Mouse (Mus musculus) kidney, embryonic 15.5 days (tissue): ENCODE results near the gene Chrnd. TPM values are rescaled to one million over a fixed set of nuclear protein-coding genes. Genes with fewer than 3 reads are reported as not detected.

Experiments
- ATAC-seq: fragments of 200-750 bp; cut with Nextera tagmentation; replicated peaks from 2 replicates; pipeline ENCODE4 v1.8.0; 2017; ENCODE audit warnings: moderate TSS enrichment; ENCODE audit not compliant: low FRiP score
- H3K27ac ChIP-seq: fragments of 300-500 bp; sonication (generic); 2 replicates; pipeline ENCODE4 v1.5.1; 2015; ENCODE audit warnings: mild to moderate bottlenecking, inconsistent platforms
- H3K27me3 ChIP-seq: fragments of 300-500 bp; sonication (generic); 2 replicates; pipeline ENCODE4 v1.6.1; 2015; ENCODE audit warnings: inconsistent platforms
- H3K36me3 ChIP-seq: fragments of 300-500 bp; sonication (generic); 2 replicates; pipeline ENCODE4 v1.6.1; 2015; ENCODE audit warnings: inconsistent platforms
- H3K4me1 ChIP-seq: fragments of 300-500 bp; sonication (generic); 2 replicates; pipeline ENCODE4 v1.6.1; 2015; ENCODE audit warnings: inconsistent platforms
- H3K4me2 ChIP-seq: fragments of 300-500 bp; sonication (generic); 2 replicates; pipeline ENCODE4 v1.6.1; 2015; ENCODE audit warnings: moderate library complexity, mild to moderate bottlenecking, inconsistent platforms
- H3K4me3 ChIP-seq: fragments of 300-500 bp; sonication (generic); replicated peaks from 2 replicates; pipeline ENCODE4 v1.5.1; 2015; ENCODE audit warnings: mild to moderate bottlenecking, inconsistent platforms
- H3K9ac ChIP-seq: fragments of 300-500 bp; sonication (generic); 2 replicates; pipeline ENCODE4 v1.6.1; 2015; ENCODE audit warnings: mild to moderate bottlenecking, inconsistent platforms
- H3K9me3 ChIP-seq: fragments of 300-500 bp; sonication (generic); replicated peaks from 2 replicates; pipeline ENCODE4 v1.6.1; 2016; ENCODE audit warnings: inconsistent platforms
- WGBS: fragments of 180-500 bp; shearing (Covaris S2); methylation state at CpG from one replicate; pipeline ENCODE4 v1.1.7; 2015; ENCODE audit warnings: mixed read lengths; 5-methylcytosine and 5-hydroxymethylcytosine counted together
- polyA plus RNA-seq: library from polyadenylated mRNA; unstranded; fragments of >200 nt; fragmentation: Nextera tagmentation; extraction: Ambion mirVana; gene quantifications from 2 replicates; pipeline ENCODE4 v1.2.1, GENCODE M21; 2015

The Chrnd gene
- polyA plus RNA-seq, 1 experiment from 2014 or later: 1.1 TPM

DNA sequence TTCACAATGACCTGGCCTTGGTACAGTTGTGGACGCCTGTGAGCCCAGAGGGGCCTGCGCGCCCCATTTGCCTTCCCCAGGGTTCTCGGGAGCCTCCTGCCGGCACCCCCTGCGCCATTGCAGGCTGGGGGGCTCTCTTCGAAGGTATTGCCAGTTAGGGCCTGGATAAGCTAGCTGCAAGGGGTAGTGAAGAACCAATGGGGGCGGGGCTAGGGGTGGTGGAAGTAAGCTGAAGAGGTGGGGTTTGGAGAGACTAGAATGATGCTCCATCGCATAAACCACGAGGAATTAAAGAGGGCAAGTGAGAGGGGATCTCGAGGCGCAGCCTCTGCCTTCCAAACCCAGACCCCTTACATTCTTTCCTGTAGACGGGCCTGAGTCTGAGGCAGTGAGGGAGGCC is 4.9 kb upstream of the Chrnd start:
- H3K4me1 ChIP-seq: peaks cover 39% of the 10 kb centered on the region
- H3K27me3 ChIP-seq: peaks cover 84% of the 10 kb centered on the region
- 7% methylated on average over 13 of the region's 13 CpGs for WGBS
- H3K36me3 ChIP-seq: no peaks in the 10 kb centered on the region
- H3K9me3 ChIP-seq: no peaks in the 10 kb centered on the region
- H3K4me3 ChIP-seq: no peak overlapping the region
- peak overlapping the region; percentile 98; the same call in 1 of the 2 replicates for H3K4me2 ChIP-seq
- H3K27ac ChIP-seq: no peak overlapping the region
- no peak overlapping the region for H3K9ac ChIP-seq
- 0 out of 2 replicates have a peak, but pooled peaks have one; percentile 3 for ATAC-seq

DNA sequence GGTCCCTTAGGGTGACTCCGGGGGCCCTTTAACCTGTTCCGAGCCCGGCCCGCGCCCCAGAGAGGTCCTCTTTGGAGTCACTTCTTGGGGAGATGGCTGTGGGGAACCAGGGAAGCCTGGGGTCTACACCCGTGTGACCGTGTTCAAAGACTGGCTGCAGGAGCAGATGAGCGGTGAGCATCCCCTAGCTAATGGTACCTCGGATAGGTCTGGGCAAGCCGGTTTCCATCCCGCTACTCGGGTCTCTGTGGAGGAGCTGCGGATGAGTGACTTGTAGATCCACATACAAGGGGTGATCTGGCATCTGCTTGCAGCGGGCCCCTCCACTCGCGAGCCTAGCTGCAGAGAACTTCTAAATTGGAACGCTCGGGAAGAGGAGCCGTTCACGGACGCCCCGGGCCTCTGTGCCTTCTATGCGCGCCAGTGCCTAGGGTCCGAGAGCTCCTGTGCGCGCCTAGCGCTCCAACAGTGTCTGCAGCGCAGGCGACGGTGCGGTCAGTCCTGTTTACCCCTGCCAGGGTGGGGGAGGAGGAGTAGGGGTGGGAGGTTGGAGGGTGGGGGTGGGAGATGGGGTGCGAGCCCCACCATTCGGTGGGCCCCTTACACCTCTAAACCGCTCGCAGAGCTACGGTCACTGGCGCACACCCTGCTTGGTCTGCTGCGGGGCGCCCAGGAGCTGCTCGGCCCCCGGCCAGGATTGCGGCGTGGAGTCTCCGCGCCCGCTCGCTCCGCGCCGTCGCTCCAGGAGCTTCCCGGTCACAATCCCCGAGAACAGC is 4.0 kb upstream of the Chrnd start:
- Histone ChIP-seq H3K27me3 (peaks cover 79% of the 10 kb centered on the region), H3K9me3 (no peaks in the 10 kb centered on the region), H3K36me3 (no peaks in the 10 kb centered on the region), H3K9ac (peak overlapping the region; percentile 50), H3K27ac (no peak overlapping the region), H3K4me2 (peak overlapping the region; percentile 98), H3K4me3 (peak overlapping the region; percentile 57), H3K4me1 (peaks cover 40% of the 10 kb centered on the region)
- ATAC-seq: peak; percentile 31
- 2% methylated on average over 54 of the region's 54 CpGs for WGBS

DNA sequence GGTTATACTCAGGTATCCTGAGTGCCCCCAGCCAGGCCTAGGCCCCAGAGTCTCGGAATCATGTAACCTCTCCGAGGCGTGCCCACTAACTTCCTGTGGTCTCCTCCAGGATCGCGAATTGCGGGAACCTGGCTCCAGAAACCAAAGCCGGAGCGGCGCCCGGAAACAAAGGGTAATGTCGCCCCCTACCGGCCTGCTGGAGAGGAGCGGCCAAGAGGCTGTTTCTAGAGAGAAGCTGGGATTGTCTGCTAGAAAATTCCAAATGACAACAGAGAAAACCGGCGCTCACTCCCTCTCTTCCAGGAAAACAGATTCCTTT is 3.4 kb upstream of the Chrnd start:
- no peaks in the 10 kb centered on the region for H3K9me3 ChIP-seq
- peak overlapping the region; percentile 50 for H3K9ac ChIP-seq
- peak overlapping the region; percentile 57 for H3K4me3 ChIP-seq
- peak overlapping the region; percentile 98 for H3K4me2 ChIP-seq
- no peaks in the 10 kb centered on the region for H3K36me3 ChIP-seq
- H3K27ac ChIP-seq: no peak overlapping the region
- H3K27me3 ChIP-seq: peaks cover 73% of the 10 kb centered on the region
- ATAC-seq: peak; percentile 19
- peaks cover 40% of the 10 kb centered on the region for H3K4me1 ChIP-seq
- 0% methylated on average over 15 of the region's 15 CpGs for WGBS

DNA sequence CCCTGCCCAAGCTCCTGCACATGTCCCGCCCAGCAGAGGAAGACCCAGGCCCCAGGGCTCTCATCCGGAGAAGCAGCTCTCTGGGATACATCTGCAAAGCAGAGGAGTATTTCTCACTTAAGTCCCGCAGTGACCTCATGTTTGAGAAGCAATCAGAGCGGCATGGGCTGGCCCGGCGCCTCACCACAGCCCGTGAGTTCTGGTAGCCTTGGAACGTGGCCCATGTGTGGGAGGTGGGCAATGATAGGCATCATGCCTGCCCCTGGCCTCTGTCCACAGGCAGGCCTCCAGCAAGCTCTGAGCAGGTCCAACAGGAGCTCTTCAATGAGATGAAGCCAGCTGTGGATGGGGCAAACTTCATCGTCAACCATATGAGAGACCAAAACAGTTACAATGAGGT is 6.9 kb downstream of the Chrnd start:
- Histone ChIP-seq H3K4me2 (no peak overlapping the region), H3K9ac (no peak overlapping the region), H3K9me3 (no peaks in the 10 kb centered on the region), H3K4me3 (no peak overlapping the region), H3K27ac (no peak overlapping the region), H3K4me1 (peaks cover 10% of the 10 kb centered on the region), H3K27me3 (0 out of 2 replicates have a peak, but pooled peaks cover 9% of the 10 kb centered on the region), H3K36me3 (no peaks in the 10 kb centered on the region)
- ATAC-seq: no peak
- 77% methylated on average over 9 of the region's 9 CpGs for WGBS

DNA sequence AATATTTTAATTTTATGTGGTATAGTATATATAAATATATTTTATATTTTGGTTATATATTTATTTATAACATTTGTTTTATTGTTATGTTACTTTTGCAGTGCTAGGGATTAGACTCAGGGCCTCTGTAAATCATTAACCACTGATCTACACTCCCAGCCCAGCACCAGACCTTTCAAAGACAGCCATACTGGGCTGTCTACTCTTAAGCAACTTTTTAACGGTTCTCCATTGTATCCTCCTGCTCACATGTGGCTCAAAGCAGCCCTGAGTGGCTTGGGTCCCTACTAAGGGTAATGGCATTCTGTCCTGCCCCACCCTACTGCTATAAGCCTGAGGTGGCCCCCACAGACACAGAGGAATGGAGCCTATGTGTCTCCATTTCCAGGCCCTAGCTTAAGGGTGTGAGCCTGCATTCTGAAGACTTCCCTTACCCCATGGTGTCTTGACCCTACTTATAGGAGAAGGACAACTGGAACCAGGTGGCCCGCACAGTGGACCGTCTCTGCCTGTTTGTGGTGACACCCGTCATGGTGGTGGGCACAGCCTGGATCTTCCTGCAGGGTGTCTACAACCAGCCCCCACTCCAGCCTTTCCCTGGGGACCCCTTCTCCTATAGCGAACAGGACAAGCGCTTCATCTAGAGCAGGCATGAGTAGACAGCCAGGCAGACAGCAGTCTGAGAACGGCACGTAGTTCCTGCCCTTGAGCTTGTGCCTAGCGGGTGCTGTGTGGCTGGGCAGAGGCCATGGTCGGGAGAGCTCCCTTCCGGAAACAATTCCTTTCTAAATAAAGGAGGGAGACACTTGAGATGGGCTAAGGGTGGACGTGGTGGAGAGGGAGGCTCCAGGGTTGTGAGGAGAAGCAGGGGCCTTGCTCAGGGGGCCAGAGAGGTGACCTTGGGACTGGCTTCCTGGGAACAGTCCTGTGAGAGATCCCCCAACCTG is 8.0 kb downstream of the Chrnd start:
- peak; percentile 61 for ATAC-seq
- H3K4me2 ChIP-seq: no peak overlapping the region
- H3K36me3 ChIP-seq: no peaks in the 10 kb centered on the region
- 63% methylated on average over 12 of the region's 12 CpGs for WGBS
- H3K4me3 ChIP-seq: no peak overlapping the region
- 0 out of 2 replicates have a peak, but pooled peaks cover 9% of the 10 kb centered on the region for H3K27me3 ChIP-seq
- H3K27ac ChIP-seq: no peak overlapping the region
- no peak overlapping the region for H3K9ac ChIP-seq
- H3K4me1 ChIP-seq: peaks cover 10% of the 10 kb centered on the region
- H3K9me3 ChIP-seq: no peaks in the 10 kb centered on the region

DNA sequence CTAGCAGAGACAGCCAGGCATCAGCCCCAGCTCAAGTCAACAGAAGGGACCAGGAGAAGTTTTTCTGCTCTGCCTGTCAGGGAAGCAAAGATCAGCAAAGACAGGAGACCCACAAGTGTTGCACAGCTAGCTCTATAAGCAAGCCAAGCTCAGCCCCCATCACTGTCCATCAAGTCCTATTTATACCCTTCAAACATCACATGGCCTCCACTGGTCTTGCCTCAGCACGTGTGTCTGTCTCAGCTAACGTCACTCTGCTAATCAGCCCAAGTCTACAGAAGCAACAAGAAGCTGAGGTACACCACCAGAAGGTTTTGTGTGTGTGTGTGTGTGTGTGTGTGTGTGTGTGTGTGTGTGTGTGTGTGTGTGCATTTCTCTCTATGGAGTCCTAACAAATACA is 10.4 kb downstream of the Chrnd start:
- no peak for ATAC-seq
- Histone ChIP-seq H3K27me3 (peaks cover 13% of the 10 kb centered on the region; the same call in 1 of the 2 replicates), H3K9ac (no peak overlapping the region), H3K4me2 (no peak overlapping the region), H3K4me3 (no peak overlapping the region), H3K27ac (no peak overlapping the region), H3K36me3 (no peaks in the 10 kb centered on the region), H3K9me3 (no peaks in the 10 kb centered on the region), H3K4me1 (peaks cover 16% of the 10 kb centered on the region)
- 54% methylated on average over 2 of the region's 2 CpGs for WGBS

DNA sequence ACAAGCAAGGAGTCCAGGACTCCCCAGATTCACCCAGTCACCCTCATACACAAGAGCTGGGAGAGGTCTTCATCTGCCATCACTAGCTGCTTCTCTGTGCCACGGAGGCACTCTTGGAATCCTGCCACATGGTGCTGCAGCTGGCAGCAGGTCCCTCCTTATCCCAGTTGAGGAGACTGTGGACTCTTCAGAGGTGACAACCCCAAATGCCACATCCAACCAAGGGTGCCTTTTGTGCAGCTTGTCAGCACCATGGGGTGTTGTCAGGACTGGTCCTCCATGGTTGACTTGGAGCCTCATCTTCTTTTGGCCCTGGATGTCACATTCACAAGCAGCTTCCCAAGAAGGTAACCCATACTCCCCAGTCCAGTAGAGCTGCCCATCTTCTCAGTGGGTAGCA is 11.4 kb downstream of the Chrnd start:
- Histone ChIP-seq H3K36me3 (no peaks in the 10 kb centered on the region), H3K27ac (no peak overlapping the region), H3K9me3 (no peaks in the 10 kb centered on the region), H3K4me2 (no peak overlapping the region), H3K9ac (no peak overlapping the region), H3K27me3 (peaks cover 24% of the 10 kb centered on the region), H3K4me1 (peaks cover 25% of the 10 kb centered on the region), H3K4me3 (no peak overlapping the region)
- 56% methylated on average over 1 of the region's 1 CpGs for WGBS
- ATAC-seq: no peak

DNA sequence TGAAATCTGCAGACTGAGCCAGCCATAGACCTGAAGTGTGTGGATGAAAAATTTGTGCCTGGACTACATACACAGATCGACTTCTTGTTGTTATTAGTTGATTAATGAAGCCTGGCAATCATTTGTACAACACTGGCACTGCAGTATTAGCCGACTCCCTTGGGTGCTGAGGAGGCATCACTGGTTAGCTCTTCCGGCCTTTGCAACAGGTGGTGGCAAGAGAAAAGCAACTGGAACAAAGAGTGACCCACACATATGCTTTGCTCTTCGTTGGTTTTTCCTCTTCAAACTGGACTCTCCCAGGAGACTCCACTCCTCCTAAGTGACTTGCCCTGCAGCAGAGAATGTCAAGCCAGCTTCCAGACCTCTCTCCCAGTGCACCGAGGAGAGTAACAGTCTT is 13.4 kb downstream of the Chrnd start:
- Histone ChIP-seq H3K9me3 (no peaks in the 10 kb centered on the region), H3K4me1 (peaks cover 18% of the 10 kb centered on the region), H3K27me3 (peaks cover 32% of the 10 kb centered on the region), H3K27ac (no peak overlapping the region), H3K4me2 (no peak overlapping the region), H3K4me3 (no peak overlapping the region), H3K9ac (no peak overlapping the region), H3K36me3 (no peaks in the 10 kb centered on the region)
- ATAC-seq: no peak
- WGBS: 84% methylated on average over 5 of the region's 5 CpGs

DNA sequence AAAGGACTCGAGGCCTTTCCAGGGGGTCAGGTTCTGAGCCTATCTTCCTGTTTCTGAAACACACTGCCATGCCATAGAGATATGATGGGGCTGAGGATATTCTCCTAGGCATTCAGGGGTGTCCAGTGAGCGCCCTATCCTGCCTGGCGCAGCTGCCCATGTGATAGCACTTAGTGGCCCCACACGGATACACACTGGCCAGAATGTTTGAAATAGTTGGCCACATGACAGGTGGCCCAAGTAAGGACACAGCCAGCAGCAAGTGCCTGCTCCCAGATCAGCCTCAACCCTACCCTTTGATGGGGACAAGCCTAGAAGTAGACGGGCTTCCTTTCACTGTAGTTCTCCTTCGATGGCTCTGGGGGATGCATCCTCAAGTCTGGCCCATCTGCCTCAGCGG is 14.1 kb downstream of the Chrnd start, which contains the start of gene Chrng:
TSS of gene Chrng (plus strand) at position 193 of the 400 bp plus-strand sequence.
- no peak within 1 kb of the TSS for H3K27ac ChIP-seq
- H3K4me2 ChIP-seq: no peak within 1 kb of the TSS
- 93% methylated on average over 7 of the region's 7 CpGs for WGBS
- H3K4me1 ChIP-seq: peaks cover 15% of the 10 kb centered on the region
- H3K9me3 ChIP-seq: no peaks in the 10 kb centered on the region
- no peak within 1 kb of the TSS for H3K9ac ChIP-seq
- ATAC-seq: no peak
- H3K36me3 ChIP-seq: no peaks in the 10 kb centered on the region
- no peak within 1 kb of the TSS for H3K4me3 ChIP-seq
- H3K27me3 ChIP-seq: peaks cover 28% of the 10 kb centered on the region

DNA sequence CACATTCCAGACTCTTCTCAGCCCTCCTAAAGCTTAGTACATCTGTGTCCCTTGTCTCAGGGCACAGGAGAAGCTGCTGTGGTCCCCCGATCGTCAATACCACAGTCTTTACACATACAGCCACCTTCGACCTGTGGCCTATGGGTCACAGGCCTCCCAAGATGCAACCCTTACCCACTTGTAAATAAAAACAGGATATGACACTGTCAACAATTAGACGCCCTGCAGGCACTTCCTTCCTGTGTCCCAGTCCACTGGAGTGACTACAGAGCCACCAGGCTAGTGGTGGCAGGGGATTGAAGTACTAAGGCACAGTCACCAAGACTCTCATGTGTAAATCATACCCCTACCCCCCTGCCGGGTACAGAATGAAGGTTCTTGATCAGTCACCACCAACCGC is 14.6 kb downstream of the Chrnd start:
- no peaks in the 10 kb centered on the region for H3K9me3 ChIP-seq
- peaks cover 28% of the 10 kb centered on the region for H3K27me3 ChIP-seq
- H3K36me3 ChIP-seq: no peaks in the 10 kb centered on the region
- no peak overlapping the region for H3K4me3 ChIP-seq
- no peak overlapping the region for H3K27ac ChIP-seq
- H3K9ac ChIP-seq: no peak overlapping the region
- 55% methylated on average over 6 of the region's 6 CpGs for WGBS
- H3K4me1 ChIP-seq: peaks cover 15% of the 10 kb centered on the region
- no peak overlapping the region for H3K4me2 ChIP-seq
- ATAC-seq: no peak

DNA sequence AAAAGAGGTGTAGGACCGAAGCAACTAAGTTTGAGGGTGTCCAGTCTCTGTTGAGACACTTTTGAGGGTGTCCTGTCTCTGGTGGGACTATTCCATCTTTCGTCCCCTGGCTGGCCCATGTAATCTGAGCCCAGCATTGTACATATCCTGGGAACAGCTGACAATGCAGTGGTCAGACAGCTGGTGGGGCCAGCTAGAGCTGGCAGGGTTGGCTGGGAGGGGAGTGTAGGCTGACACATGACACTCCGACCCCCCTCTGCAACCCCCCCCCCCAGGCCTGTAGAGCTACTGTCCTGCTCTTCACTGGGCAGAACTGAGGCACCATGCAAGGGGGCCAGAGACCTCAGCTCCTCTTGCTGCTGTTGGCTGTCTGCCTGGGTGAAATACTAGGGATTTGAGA is 15.1 kb downstream of the Chrnd start:
- H3K27ac ChIP-seq: no peak overlapping the region
- peaks cover 28% of the 10 kb centered on the region for H3K27me3 ChIP-seq
- H3K9me3 ChIP-seq: no peaks in the 10 kb centered on the region
- H3K4me3 ChIP-seq: no peak overlapping the region
- H3K4me2 ChIP-seq: 0 out of 2 replicates have a peak overlapping the region, but pooled peaks have one; percentile 23
- WGBS: 42% methylated on average over 3 of the region's 3 CpGs
- H3K9ac ChIP-seq: no peak overlapping the region
- no peaks in the 10 kb centered on the region for H3K36me3 ChIP-seq
- peak; percentile 49 for ATAC-seq
- peaks cover 15% of the 10 kb centered on the region for H3K4me1 ChIP-seq

DNA sequence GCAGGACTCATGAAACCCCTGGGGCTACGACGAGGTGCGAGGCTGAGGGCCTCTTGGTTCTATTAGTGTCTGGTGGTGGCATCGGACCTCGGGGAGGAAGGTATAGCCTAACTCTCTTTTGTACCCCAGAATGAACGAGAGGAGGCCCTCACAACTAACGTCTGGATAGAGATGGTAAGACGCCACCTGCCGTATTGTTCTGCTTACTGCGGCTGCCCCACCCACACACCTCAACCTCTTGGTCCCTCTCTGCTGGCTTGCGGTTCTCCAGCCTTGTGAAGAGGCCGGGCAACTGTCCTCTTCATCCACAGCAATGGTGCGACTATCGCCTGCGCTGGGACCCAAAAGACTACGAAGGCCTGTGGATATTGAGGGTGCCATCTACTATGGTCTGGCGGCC is 15.9 kb downstream of the Chrnd start:
- peak overlapping the region; percentile 23; the same call in 1 of the 2 replicates for H3K4me2 ChIP-seq
- no peaks in the 10 kb centered on the region for H3K36me3 ChIP-seq
- H3K9ac ChIP-seq: no peak overlapping the region
- H3K9me3 ChIP-seq: no peaks in the 10 kb centered on the region
- H3K27me3 ChIP-seq: peaks cover 26% of the 10 kb centered on the region
- no peak for ATAC-seq
- 16% methylated on average over 17 of the region's 17 CpGs for WGBS
- H3K27ac ChIP-seq: no peak overlapping the region
- H3K4me1 ChIP-seq: peaks cover 15% of the 10 kb centered on the region
- H3K4me3 ChIP-seq: no peak overlapping the region
